Mouse (Mus musculus) bone marrow, adult 2 months (tissue): ENCODE results near the gene Dlg2.

ENCODE experiments used
- CTCF ChIP-seq: fragments of 200-500 bp; IDR thresholded peaks from 2 replicates; pipeline ENCODE4 v1.5.1; 2011; ENCODE audit warnings: low read length, control low read depth; ENCODE audit not compliant: control insufficient read depth, insufficient read depth
- POLR2A ChIP-seq: fragments of 200-500 bp; IDR thresholded peaks from 2 replicates; pipeline ENCODE4 v1.6.1; 2011; ENCODE audit warnings: low read depth, mild to moderate bottlenecking, control low read depth, low read length, borderline replicate concordance; ENCODE audit not compliant: control insufficient read depth

GRCm38 (mm10) chr7:91071751-91072707 is 595.6 kb downstream of the Dlg2 start:
- no peak for TF ChIP-seq POLR2A
- TF ChIP-seq CTCF, result no peak
